Mouse (Mus musculus) CH12.LX (cell line): ENCODE measurements at regions not wholly inside any gene's neighbourhood (a gene's known extent, or its start where the extent isn't known, plus 50 kb on each side); places are given as distances from the start of the nearest gene placed in this dataset.

Source experiments
- DNase-seq: peaks from one replicate; pipeline ENCODE4 v3.0.0-alpha.2; 2013; ENCODE audit errors: extremely low read depth
- H3K27ac ChIP-seq: 2 replicates; pipeline ENCODE4 v1.5.1; 2012; ENCODE audit warnings: low read depth, mild to moderate bottlenecking, control low read depth, moderate library complexity; ENCODE audit not compliant: insufficient read depth
- H3K27me3 ChIP-seq: replicated peaks from 2 replicates; pipeline ENCODE3; 2012; ENCODE audit warnings: inconsistent platforms
- H3K36me3 ChIP-seq, 2 experiments: replicated peaks in 1 of 2; 2 replicates each; pipeline versions ENCODE3 to v1.6.1; 2012; ENCODE audit warnings: inconsistent platforms in 1 of 2, low read length in 1 of 2, mild to moderate bottlenecking in 1 of 2, mixed read lengths in 1 of 2, moderate library complexity in 1 of 2; ENCODE audit not compliant: control insufficient read depth in 1 of 2, insufficient read depth in 1 of 2
- H3K4me1 ChIP-seq, 2 experiments: 2 replicates each; pipeline ENCODE4 v1.6.1; 2012; ENCODE audit warnings: inconsistent platforms in 1 of 2, moderate library complexity in 1 of 2; ENCODE audit not compliant: insufficient read depth in 2 of 2, control insufficient read depth in 1 of 2
- H3K4me2 ChIP-seq: 2 replicates; pipeline ENCODE4 v1.6.1; 2012; ENCODE audit warnings: low read depth, mild to moderate bottlenecking, control low read depth; ENCODE audit not compliant: poor library complexity, insufficient read depth, severe bottlenecking
- H3K4me3 ChIP-seq, 3 experiments: fragments of 150-350 bp in 1 of 3; sonication (generic) in 1 of 3; replicated peaks in 1 of 3; 2 replicates each; pipeline versions ENCODE3 to v1.5.1; 2011 to 2012; ENCODE audit warnings: low read depth in 2 of 3, low read length in 2 of 3, mild to moderate bottlenecking in 2 of 3, moderate library complexity in 2 of 3, control low read depth in 1 of 3, improper control_type of control experiment in 1 of 3, inconsistent platforms in 1 of 3, mixed read lengths in 1 of 3; ENCODE audit not compliant: poor library complexity in 1 of 3
- H3K79me2 ChIP-seq: replicated peaks from 2 replicates; pipeline ENCODE4 v1.6.1; 2012; ENCODE audit warnings: mild to moderate bottlenecking, moderate library complexity; ENCODE audit not compliant: control insufficient read depth, poor library complexity, insufficient read depth, severe bottlenecking; ENCODE audit errors: extremely low read depth
- H3K9ac ChIP-seq: 2 replicates; pipeline ENCODE4 v1.6.1; 2012; ENCODE audit warnings: low read depth, mild to moderate bottlenecking, control low read depth, moderate library complexity; ENCODE audit not compliant: insufficient read depth
- H3K9me3 ChIP-seq: replicated peaks from 2 replicates; pipeline ENCODE3; 2012; ENCODE audit warnings: low read length, inconsistent platforms, mixed read lengths
- CHD1 ChIP-seq: IDR thresholded peaks from 2 replicates; pipeline ENCODE4 v1.6.1; 2012; ENCODE audit warnings: low read depth, low read length, improper control_type of control experiment, inconsistent platforms
- CHD2 ChIP-seq: IDR thresholded peaks from 2 replicates; pipeline ENCODE4 v1.6.1; 2011; ENCODE audit warnings: low read length, improper control_type of control experiment
- CTCF ChIP-seq, 2 experiments: IDR thresholded peaks in 1 of 2; conservative IDR thresholded peaks in 1 of 2; 2 replicates each; pipeline ENCODE4 v1.5.1; 2011 to 2012; ENCODE audit warnings: low read depth in 2 of 2, low read length in 2 of 2, improper control_type of control experiment in 1 of 2, inconsistent platforms in 1 of 2, mild to moderate bottlenecking in 1 of 2, moderate library complexity in 1 of 2
- ELF1 ChIP-seq: IDR thresholded peaks from 2 replicates; pipeline ENCODE4 v1.6.1; 2014; ENCODE audit warnings: low read depth, mild to moderate bottlenecking, inconsistent platforms, low read length, improper control_type of control experiment
- EP300 ChIP-seq: IDR thresholded peaks from 2 replicates; pipeline ENCODE4 v1.6.1; 2011; ENCODE audit warnings: low read length, improper control_type of control experiment
- ETS1 ChIP-seq: conservative IDR thresholded peaks from 2 replicates; pipeline ENCODE4 v1.6.1; 2012; ENCODE audit warnings: low read depth, mild to moderate bottlenecking, inconsistent platforms, low read length, improper control_type of control experiment, moderate library complexity
- JUN ChIP-seq: IDR thresholded peaks from 2 replicates; pipeline ENCODE4 v1.6.1; 2011; ENCODE audit warnings: low read depth, mild to moderate bottlenecking, low read length, improper control_type of control experiment, moderate library complexity; ENCODE audit not compliant: insufficient read depth
- JUND ChIP-seq: conservative IDR thresholded peaks from 2 replicates; pipeline ENCODE4 v1.6.1; 2011; ENCODE audit warnings: low read depth, low read length, improper control_type of control experiment
- KAT2A ChIP-seq: IDR thresholded peaks from 2 replicates; pipeline ENCODE4 v1.6.1; 2012; ENCODE audit warnings: low read length, improper control_type of control experiment, inconsistent platforms; ENCODE audit not compliant: insufficient replicate concordance
- MAFK ChIP-seq: IDR thresholded peaks from 2 replicates; pipeline ENCODE4 v1.6.1; 2011; ENCODE audit warnings: low read length, improper control_type of control experiment; ENCODE audit not compliant: insufficient replicate concordance
- MAX ChIP-seq: IDR thresholded peaks from 2 replicates; pipeline ENCODE4 v1.6.1; 2011; ENCODE audit warnings: low read length, improper control_type of control experiment
- MAZ ChIP-seq: IDR thresholded peaks from 2 replicates; pipeline ENCODE4 v1.6.1; 2012; ENCODE audit warnings: low read depth, mild to moderate bottlenecking, inconsistent platforms, low read length, improper control_type of control experiment, moderate library complexity
- MEF2A ChIP-seq: IDR thresholded peaks from 2 replicates; pipeline ENCODE4 v1.6.1; 2014; ENCODE audit warnings: low read depth, mild to moderate bottlenecking, inconsistent platforms, low read length, improper control_type of control experiment, borderline replicate concordance
- MXI1 ChIP-seq: IDR thresholded peaks from 2 replicates; pipeline ENCODE4 v1.6.1; 2011; ENCODE audit warnings: mild to moderate bottlenecking, low read depth, low read length, improper control_type of control experiment
- MYC ChIP-seq: IDR thresholded peaks from 2 replicates; pipeline ENCODE4 v1.6.1; 2011; ENCODE audit warnings: low read depth, mild to moderate bottlenecking, improper control_type of control experiment, low read length
- NELFE ChIP-seq: IDR thresholded peaks from 2 replicates; pipeline ENCODE4 v1.6.1; 2011; ENCODE audit warnings: low read depth, low read length, improper control_type of control experiment
- NRF1 ChIP-seq: IDR thresholded peaks from 2 replicates; pipeline ENCODE4 v1.6.1; 2014; ENCODE audit warnings: low read depth, mild to moderate bottlenecking, inconsistent platforms, low read length, improper control_type of control experiment, moderate library complexity
- PAX5 ChIP-seq: IDR thresholded peaks from 2 replicates; pipeline ENCODE4 v1.6.1; 2012; ENCODE audit warnings: low read length, inconsistent platforms, mixed read lengths
- POLR2AphosphoS2 ChIP-seq: IDR thresholded peaks from 2 replicates; pipeline ENCODE4 v1.6.1; 2011; ENCODE audit warnings: low read depth, low read length, improper control_type of control experiment
- RAD21 ChIP-seq: IDR thresholded peaks from 2 replicates; pipeline ENCODE4 v1.6.1; 2011; ENCODE audit warnings: low read depth, mild to moderate bottlenecking, low read length, improper control_type of control experiment, moderate library complexity
- TCF12 ChIP-seq: IDR thresholded peaks from 2 replicates; pipeline ENCODE4 v1.6.1; 2014; ENCODE audit warnings: low read depth, mild to moderate bottlenecking, inconsistent platforms, low read length, improper control_type of control experiment
- UBTF ChIP-seq: IDR thresholded peaks from 2 replicates; pipeline ENCODE4 v1.6.1; 2012; ENCODE audit warnings: low read depth, mild to moderate bottlenecking, inconsistent platforms, low read length, improper control_type of control experiment, moderate library complexity
- USF1 ChIP-seq: IDR thresholded peaks from 2 replicates; pipeline ENCODE4 v1.6.1; 2014; ENCODE audit warnings: low read depth, mild to moderate bottlenecking, inconsistent platforms, low read length, improper control_type of control experiment
- USF2 ChIP-seq: conservative IDR thresholded peaks from 2 replicates; pipeline ENCODE4 v1.6.1; 2011; ENCODE audit warnings: low read depth, low read length, improper control_type of control experiment
- ZC3H11A ChIP-seq: IDR thresholded peaks from 2 replicates; pipeline ENCODE4 v1.6.1; 2012; ENCODE audit warnings: low read depth, mild to moderate bottlenecking, inconsistent platforms, low read length, improper control_type of control experiment
- ZKSCAN1 ChIP-seq: IDR thresholded peaks from 2 replicates; pipeline ENCODE4 v1.6.1; 2012; ENCODE audit warnings: low read depth, inconsistent platforms, low read length, improper control_type of control experiment, borderline replicate concordance
- ZMIZ1 ChIP-seq: IDR thresholded peaks from 2 replicates; pipeline ENCODE4 v1.6.1; 2012; ENCODE audit warnings: low read depth, mild to moderate bottlenecking, inconsistent platforms, low read length, improper control_type of control experiment
- ZNF384 ChIP-seq: IDR thresholded peaks from 2 replicates; pipeline ENCODE4 v1.6.1; 2012; ENCODE audit warnings: low read depth, low read length, improper control_type of control experiment, inconsistent platforms
- dilution Hi-C: fragments of 300-500 bp; cut with MboI; formaldehyde crosslinking; loops from 2 replicates; pipeline ENCODE4 v1.14.3; 2020; ENCODE audit warnings: low sequenced_read_pairs; ENCODE audit not compliant: extremely low pct_unique_long_range_greater_than_20kb, extremely low pct_ligation_motif_present
- in situ Hi-C: fragments of 300-500 bp; cut with MboI; formaldehyde crosslinking; loops from 3 replicates; pipeline ENCODE4 v1.14.3; 2019; ENCODE audit warnings: low sequenced_read_pairs, low pct_ligation_motif_present, low pct_unique_long_range_greater_than_20kb, mixed read lengths

DNA sequence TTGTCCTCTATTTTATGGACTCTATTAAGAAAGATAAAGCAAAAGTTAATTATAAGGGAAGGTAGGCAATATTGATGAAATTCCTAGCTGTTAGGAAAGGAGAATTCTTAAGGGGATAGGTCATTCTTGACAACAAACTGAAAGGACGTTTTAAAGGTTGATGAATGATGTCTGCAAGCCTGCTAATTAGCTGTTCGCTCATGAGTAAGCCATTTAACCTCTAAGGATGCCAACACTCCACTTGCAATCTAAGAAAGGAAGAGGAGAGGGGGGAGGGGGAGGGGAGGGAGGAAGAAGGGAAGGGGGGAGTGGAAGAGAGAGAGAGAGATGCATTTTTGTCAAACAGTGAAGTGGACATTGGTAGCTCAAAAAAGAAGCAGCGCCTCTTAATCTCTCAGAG, 107.5 kb upstream of the Tpk1 start:
- Histone ChIP-seq H3K9me3 (no peaks in the 10 kb centered on the region), H3K4me2 (peak overlapping the region; percentile 36), H3K36me3 (no peaks in the 10 kb centered on the region), H3K9ac (no peak overlapping the region), H3K79me2 (no peaks in the 10 kb centered on the region), H3K4me3 (no peak overlapping the region), H3K27ac (no peak overlapping the region), H3K4me1 (no peaks in the 10 kb centered on the region), H3K27me3 (no peaks in the 10 kb centered on the region)
- no peak for DNase-seq
- dilution Hi-C loops (no loop called here), in situ Hi-C loops (no loop called here)
- TF ChIP-seq JUND = no peak
- no peak for TF ChIP-seq MYC
- TF ChIP-seq ETS1 = no peak
- TF ChIP-seq MEF2A = no peak
- TF ChIP-seq TCF12 = no peak
- no peak for TF ChIP-seq ELF1
- TF ChIP-seq ZNF384 = no peak
- no peak for TF ChIP-seq EP300
- no peak for TF ChIP-seq ZC3H11A
- no peak for TF ChIP-seq NELFE
- no peak for TF ChIP-seq MAX
- TF ChIP-seq POLR2AphosphoS2 = no peak
- TF ChIP-seq USF1 = no peak
- TF ChIP-seq ZMIZ1 = no peak
- TF ChIP-seq RAD21 = no peak
- no peak for TF ChIP-seq CHD1
- no peak for TF ChIP-seq MAZ
- TF ChIP-seq UBTF = no peak
- TF ChIP-seq PAX5 = no peak

DNA sequence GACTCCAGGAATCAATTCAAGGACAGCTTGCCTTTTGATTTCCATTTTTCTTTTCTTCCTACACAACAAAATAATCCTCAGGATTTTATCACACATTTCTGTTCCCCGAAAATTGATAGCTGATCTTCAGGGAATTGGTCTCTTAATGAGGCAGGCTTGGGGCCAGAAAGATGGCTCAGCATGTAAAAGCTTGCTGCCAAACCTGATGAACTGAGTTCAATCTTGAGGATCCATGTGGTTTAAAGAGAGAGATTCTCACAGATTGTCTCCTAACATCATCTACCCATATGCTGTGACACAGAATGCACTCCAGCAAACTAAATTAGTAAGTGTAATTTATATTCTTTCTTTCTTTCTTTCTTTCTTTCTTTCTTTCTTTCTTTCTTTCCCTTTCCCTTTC, 99.9 kb upstream of the Tpk1 start:
- H3K4me1 ChIP-seq = no peaks in the 10 kb centered on the region
- DNase-seq = no peak
- dilution Hi-C loops = no loop called here
- H3K9ac ChIP-seq = no peak overlapping the region
- no peaks in the 10 kb centered on the region for H3K9me3 ChIP-seq
- no peak overlapping the region for H3K4me3 ChIP-seq
- no peaks in the 10 kb centered on the region for H3K27me3 ChIP-seq
- H3K27ac ChIP-seq = no peak overlapping the region
- H3K4me2 ChIP-seq = no peak overlapping the region
- H3K79me2 ChIP-seq = no peaks in the 10 kb centered on the region
- H3K36me3 ChIP-seq = no peaks in the 10 kb centered on the region
- TF ChIP-seq JUN (no peak), MXI1 (no peak), ZKSCAN1 (no peak), MAFK (no peak), TCF12 (no peak), KAT2A (no peak), ZC3H11A (no peak), ETS1 (no peak), MEF2A (no peak), CTCF (conservative IDR thresholded peaks at IDR 0.05 in 1 of 2, IDR thresholded peaks at IDR 0.05 in 1 of 2; ENCODE audit: low read depth in 2 of 2, low read length in 2 of 2) (no peak), ZMIZ1 (no peak), USF1 (no peak), CHD2 (no peak), USF2 (no peak), NRF1 (no peak), PAX5 (no peak)
- TF ChIP-seq, all 38 proteins: peak for 0
- in situ Hi-C loops = no loop called here
